Mouse (Mus musculus) liver, postnatal 0 days (tissue): ENCODE measurements around the gene Psmb3.

Experiments
- CTCF ChIP-seq: sonication (generic); IDR thresholded peaks from 2 replicates; pipeline ENCODE4 v1.5.1; 2016; ENCODE audit warnings: antibody characterized with exemption, low read depth
- EP300 ChIP-seq: IDR thresholded peaks from 2 replicates; pipeline ENCODE4 v1.6.1; 2016; ENCODE audit warnings: antibody characterized with exemption, low read depth, mild to moderate bottlenecking

DNA sequence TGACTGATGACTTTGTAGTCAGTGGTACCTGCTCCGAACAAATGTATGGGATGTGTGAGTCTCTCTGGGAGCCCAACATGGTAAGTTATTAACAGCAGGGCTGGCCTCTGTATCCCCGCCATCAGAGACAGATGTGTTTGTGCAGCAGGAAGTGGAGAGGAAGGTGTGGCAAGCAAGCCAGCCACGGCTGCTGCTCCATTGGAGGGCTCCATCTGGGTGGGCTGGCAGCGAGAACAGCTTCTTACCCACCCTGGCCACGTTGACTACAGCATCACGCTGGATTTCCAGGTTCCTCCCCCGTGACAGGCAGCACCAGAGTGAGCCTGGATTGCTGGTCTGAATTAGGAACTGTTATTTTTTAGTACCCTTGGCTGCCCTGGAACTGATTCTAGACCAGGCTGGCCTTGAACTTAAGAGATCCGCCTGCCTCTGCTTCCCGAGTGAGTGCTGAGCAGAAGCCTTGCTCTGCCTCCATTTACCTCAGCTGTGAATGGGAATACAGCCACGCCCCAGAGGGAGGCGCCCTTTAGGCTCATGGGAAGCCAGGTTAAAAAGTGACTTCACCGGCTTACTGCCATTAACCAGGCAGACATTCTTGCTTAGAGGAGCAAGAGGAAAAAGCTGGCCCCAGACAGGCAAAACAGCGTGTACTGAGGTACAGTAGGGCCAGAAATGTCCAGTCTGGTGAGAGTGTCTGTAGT lies 8.2 kb downstream of the Psmb3 start:
- no peak for TF ChIP-seq CTCF
- TF ChIP-seq EP300: no peak
